Mouse (Mus musculus) erythroblast, embryonic 14.5 days (primary cell): ENCODE results near the gene Nrxn3.

Experiments used
- GATA1 ChIP-seq: IDR thresholded peaks from 2 replicates; pipeline ENCODE4 v1.6.1; 2012; ENCODE audit warnings: low read length, inconsistent platforms, mixed read lengths
- TAL1 ChIP-seq: IDR thresholded peaks from 3 replicates; pipeline ENCODE4 v1.6.1; 2012; ENCODE audit warnings: low read length, inconsistent platforms, mixed read lengths

DNA sequence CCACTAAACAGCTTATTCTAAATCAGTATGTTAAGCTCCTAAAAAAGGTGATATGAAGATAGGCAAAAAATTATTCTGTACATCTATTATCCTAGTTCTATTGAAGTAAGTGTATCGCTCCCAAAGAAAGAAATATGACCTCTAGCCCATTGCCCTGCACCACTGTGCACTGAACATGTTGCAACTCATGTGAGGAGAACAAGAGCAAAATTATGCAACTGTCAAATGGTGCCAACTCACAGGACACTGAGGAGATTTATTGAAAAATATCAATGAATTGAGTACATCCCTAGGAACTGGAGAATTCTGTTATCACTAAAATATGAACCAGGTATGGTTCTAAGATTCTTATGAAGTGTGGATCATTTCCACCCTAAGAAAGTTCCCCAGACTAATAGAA is 1479.8 kb downstream of the Nrxn3 start:
- TF ChIP-seq GATA1 (no peak), TAL1 (no peak)
